Mouse (Mus musculus) left cerebral cortex, postnatal 25 days (tissue): ENCODE measurements around the gene Psg22. TPM values are rescaled to one million over a fixed set of nuclear protein-coding genes. Genes with fewer than 3 reads are reported as not detected.
A peak's percentile ranks its signal among the peaks of the same experiment; 100 is the strongest.
"Not testable (repeated sequence)": the region's sequence is repeated elsewhere in the genome, so short reads cannot be mapped to it uniquely, and the experiment has no call there.

Source experiments
- DNase-seq, 2 experiments: peaks; one replicate each; pipeline ENCODE4 v3.0.0; 2022; ENCODE audit warnings: low spot score in 2 of 2, mixed read lengths in 1 of 2
- intact Hi-C: fragments of 180-260 bp; cut with DNase I; formaldehyde crosslinking; loops from one replicate; pipeline ENCODE4 v1.15.1; 2025
- total RNA-seq, 2 experiments: library from RNA; stranded (reverse); gene quantifications; 2 replicates each; pipeline ENCODE4 v1.2.3; 2021

The Psg22 gene
- total RNA-seq, result not detected

- intact Hi-C loops, result no loop called here
- DNase-seq, result no peak
These were observed at the start of gene Psg22 for GRCm38 (mm10) chr7:18717790-18718189. Psg22 (plus strand) TSS chr7:18718090.

GRCm38 (mm10) chr7:18679772-18680171, 38.1 kb upstream of the Psg22 start:
- DNase-seq, result peak; percentile 21 to 32
- intact Hi-C loops, result loop anchor here (2.0 to 5.0 kb wide), 2 partner anchors 467 to 1605 kb away; partner anchors contain the start of gene Psg16

GRCm38 (mm10) chr7:18685586-18685985, 32.3 kb upstream of the Psg22 start:
- DNase-seq, result no peak
- intact Hi-C loops, result no loop called here

- no peak for DNase-seq
- intact Hi-C loops, result no loop called here
These were observed 31.8 kb upstream of the Psg22 start, which contains the start of gene Psg20 for GRCm38 (mm10) chr7:18686085-18686484. Psg20 (minus strand) TSS chr7:18686185.

- DNase-seq, intact Hi-C loops: not testable (repeated sequence)
These were observed 7.6 kb upstream of the Psg22 start for GRCm38 (mm10) chr7:18710331-18710730.

- intact Hi-C loops, result no loop called here
- no peak for DNase-seq
These were observed 7.0 kb upstream of the Psg22 start for GRCm38 (mm10) chr7:18710846-18711245.

- intact Hi-C loops, result no loop called here
- DNase-seq, result no peak
These were observed 2.3 kb upstream of the Psg22 start for GRCm38 (mm10) chr7:18715546-18715945.

- no peak for DNase-seq
- intact Hi-C loops, result no loop called here
These were observed 6.1 kb downstream of the Psg22 start for GRCm38 (mm10) chr7:18724001-18724400.

- intact Hi-C loops, DNase-seq: not testable (repeated sequence)
These were observed 8.0 kb downstream of the Psg22 start for GRCm38 (mm10) chr7:18725931-18726330.

GRCm38 (mm10) chr7:18728391-18728790, 10.5 kb downstream of the Psg22 start:
- no peak for DNase-seq
- intact Hi-C loops, result no loop called here

- intact Hi-C loops, result no loop called here
- no peak for DNase-seq
These were observed 15.2 kb downstream of the Psg22 start for GRCm38 (mm10) chr7:18733111-18733510.

- DNase-seq, result no peak
- intact Hi-C loops, result no loop called here
These were observed 16.6 kb downstream of the Psg22 start for GRCm38 (mm10) chr7:18734451-18734850.

GRCm38 (mm10) chr7:18746189-18746860, 28.4 kb downstream of the Psg22 start:
- intact Hi-C loops, result no loop called here

GRCm38 (mm10) chr7:18747420-18747819, 29.5 kb downstream of the Psg22 start:
- DNase-seq, intact Hi-C loops: not testable (repeated sequence)

More at GRCm38 (mm10) chr7:18746189-18746860, 28.4 kb downstream of the Psg22 start:
- DNase-seq, result no peak

- no peak for DNase-seq
- intact Hi-C loops, result no loop called here
These were observed 31.4 kb downstream of the Psg22 start for GRCm38 (mm10) chr7:18748994-18749895.

- DNase-seq, result peak; percentile 70 to 79
- intact Hi-C loops, result loop anchor here (1.0 kb wide), 1 partner anchor 123 kb away; no protein-coding TSS in a partner anchor
These were observed 32.1 kb downstream of the Psg22 start for GRCm38 (mm10) chr7:18749896-18750477.

GRCm38 (mm10) chr7:18760152-18760551, 42.3 kb downstream of the Psg22 start:
- intact Hi-C loops, DNase-seq: not testable (repeated sequence)

GRCm38 (mm10) chr7:18762885-18763284, 45.0 kb downstream of the Psg22 start:
- intact Hi-C loops, DNase-seq: not testable (repeated sequence)
